Mouse (Mus musculus) adrenal gland, adult 2 months (tissue): ENCODE data around the gene Gpr37l1. TPM values are rescaled to one million over a fixed set of nuclear protein-coding genes. Genes with fewer than 3 reads are reported as not detected.

ENCODE experiments used
- DNase-seq: peaks from one replicate; pipeline ENCODE4 v3.0.0; 2021
- polyA plus RNA-seq: library from polyadenylated mRNA; depleted of rRNA; stranded (reverse); fragments of >200 nt; gene quantifications from 2 replicates; pipeline ENCODE4 v1.2.3, GENCODE M21; 2012
- total RNA-seq, 2 experiments: library from RNA; stranded (reverse); gene quantifications; 2 replicates each; pipeline ENCODE4 v1.2.3; 2021

The Gpr37l1 gene
- total and polyA plus RNA-seq, 3 experiments: 0.61 to 2.3 (median 2.2) TPM

GRCm38 (mm10) chr1:135147702-135148058 is 19.8 kb downstream of the Gpr37l1 start:
- DNase-seq: no peak

- DNase-seq: peak; percentile 93
These were observed 20.4 kb downstream of the Gpr37l1 start for GRCm38 (mm10) chr1:135146946-135147701.

DNA sequence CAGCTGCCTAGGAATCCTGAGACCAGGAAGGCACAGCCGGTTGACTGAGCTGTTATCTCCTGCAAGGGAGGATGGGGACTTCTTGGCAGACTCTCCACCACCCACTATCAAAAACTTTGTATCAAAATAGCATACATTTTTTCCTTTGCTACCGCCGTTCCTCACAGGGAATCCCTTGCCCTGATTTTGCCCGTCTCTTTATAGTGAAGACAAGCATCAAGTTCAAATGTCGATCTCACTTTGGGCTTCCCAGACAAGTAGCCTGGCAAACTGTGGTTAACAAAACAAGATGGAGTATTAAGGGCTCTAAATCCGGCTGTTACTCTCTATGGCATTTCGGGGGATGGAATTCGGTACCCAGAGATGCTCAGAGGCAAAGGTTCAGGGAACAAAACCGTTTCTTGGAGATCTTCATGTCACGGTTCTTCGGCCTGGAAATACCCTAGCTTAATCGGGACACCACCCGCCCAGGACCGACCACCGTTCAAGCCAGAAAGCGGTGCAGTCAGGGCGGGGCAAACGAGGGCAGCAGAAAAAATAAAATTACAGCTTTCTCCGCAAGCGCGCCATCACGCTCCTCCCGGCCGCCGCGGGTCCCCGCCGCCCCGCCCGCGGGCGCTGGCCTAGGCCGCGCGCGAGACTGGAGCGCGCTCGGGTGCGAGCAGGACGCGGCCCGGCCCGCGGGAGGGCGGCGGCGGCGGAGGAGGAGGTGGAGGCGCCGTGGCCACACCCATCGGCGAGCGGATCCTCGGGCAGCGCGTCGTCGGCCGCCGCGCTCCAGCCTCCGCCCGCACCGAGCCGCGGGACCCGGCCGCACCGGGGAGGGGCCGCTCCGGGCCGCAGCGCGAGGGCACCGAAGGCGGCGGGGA is 21.2 kb downstream of the Gpr37l1 start, which contains the start of gene Arl8a:
Gene Arl8a (plus strand): TSS at position 748 of the 869 bp plus-strand sequence.
- peak; percentile 94 for DNase-seq

- no peak for DNase-seq
These were observed 23.5 kb downstream of the Gpr37l1 start for GRCm38 (mm10) chr1:135143940-135144339.

GRCm38 (mm10) chr1:135142452-135142851 is 25.0 kb downstream of the Gpr37l1 start:
- DNase-seq: no peak

GRCm38 (mm10) chr1:135139906-135140305 is 27.6 kb downstream of the Gpr37l1 start:
- no peak for DNase-seq

DNA sequence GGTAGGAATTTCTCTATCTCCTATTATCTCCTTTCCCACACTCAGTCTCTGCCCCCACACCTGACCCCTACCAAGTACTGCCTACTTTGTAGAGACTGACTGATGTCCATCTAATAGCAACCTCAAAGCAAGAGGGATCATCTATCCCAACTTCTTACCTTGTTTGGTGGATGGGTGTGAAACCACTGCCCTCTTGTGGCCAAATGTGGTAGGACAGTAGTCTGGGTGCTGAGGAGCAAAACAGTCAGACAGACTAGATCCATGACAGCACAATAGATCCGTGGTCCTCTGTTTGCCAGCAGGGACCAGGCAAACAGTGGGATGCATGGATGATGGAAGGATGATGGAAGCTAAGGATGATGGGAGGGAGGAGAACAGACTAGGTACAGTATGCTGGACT is 31.0 kb downstream of the Gpr37l1 start:
- peak; percentile 64 for DNase-seq

GRCm38 (mm10) chr1:135135111-135135787 is 32.2 kb downstream of the Gpr37l1 start:
- DNase-seq: no peak

DNA sequence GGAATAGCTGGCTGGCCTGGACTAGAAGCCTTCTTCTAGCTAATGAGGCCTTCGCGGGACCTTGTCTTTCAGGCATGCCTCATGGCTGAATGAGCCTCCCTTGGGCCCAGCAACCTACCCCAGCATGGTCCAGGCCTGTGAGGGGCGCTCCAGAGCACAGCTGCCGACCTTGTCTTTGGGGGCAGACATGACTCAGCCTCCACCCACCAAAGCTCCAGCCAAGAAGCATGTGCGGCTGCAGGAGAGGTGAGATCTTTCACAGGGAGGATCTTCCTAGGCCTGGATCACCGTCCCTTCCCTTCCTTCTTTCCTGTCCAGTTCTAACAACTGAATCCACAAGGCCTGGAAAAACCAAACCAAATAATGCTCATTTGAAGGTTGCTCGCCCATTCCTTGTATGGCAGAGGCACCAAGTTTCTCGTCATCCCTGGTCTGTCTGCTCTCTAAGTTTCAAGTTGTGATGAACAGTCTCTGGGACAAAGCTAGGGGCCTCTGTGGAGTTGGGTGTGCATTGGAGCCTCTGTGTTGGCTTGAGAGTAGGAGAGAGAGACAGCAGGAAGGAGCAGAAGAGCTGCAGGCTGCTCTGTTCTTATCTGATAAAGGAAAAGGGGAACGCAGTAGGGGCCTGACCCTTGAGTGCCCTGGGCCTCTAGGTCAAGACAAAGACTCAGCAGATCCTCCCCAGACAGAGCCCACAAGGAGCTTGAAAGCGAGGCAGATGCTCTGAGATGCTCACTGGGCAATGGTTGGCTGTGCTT is 33.6 kb downstream of the Gpr37l1 start:
- DNase-seq: no peak

GRCm38 (mm10) chr1:135132893-135133369 is 34.5 kb downstream of the Gpr37l1 start:
- DNase-seq: no peak

- DNase-seq: peak; percentile 81
These were observed 35.0 kb downstream of the Gpr37l1 start, which contains the start of gene Ptpn7 for GRCm38 (mm10) chr1:135132473-135132872. Ptpn7 (plus strand) TSS chr1:135132700.

- DNase-seq: no peak
These were observed 35.9 kb downstream of the Gpr37l1 start for GRCm38 (mm10) chr1:135131560-135131959.

DNA sequence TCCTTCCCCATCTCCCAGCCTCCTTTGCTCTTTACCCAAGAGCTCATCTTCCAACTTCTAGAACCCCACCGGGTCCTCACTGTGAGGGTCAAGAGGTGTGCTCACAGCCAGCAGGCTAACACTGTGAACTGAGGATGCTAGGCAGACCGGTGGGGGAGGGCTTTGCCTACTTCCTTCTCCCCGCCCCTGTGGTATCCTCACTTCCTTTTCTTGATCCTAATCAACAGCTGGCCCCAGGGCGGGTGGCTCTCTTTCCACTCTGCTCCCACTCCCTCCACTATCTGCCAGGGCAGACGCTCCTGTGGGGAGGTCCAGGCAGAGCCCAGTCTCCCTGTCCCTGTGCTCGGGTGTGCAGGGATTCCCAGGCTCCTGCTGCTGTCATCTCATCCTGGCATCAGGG is 36.4 kb downstream of the Gpr37l1 start:
- peak; percentile 49 for DNase-seq

DNA sequence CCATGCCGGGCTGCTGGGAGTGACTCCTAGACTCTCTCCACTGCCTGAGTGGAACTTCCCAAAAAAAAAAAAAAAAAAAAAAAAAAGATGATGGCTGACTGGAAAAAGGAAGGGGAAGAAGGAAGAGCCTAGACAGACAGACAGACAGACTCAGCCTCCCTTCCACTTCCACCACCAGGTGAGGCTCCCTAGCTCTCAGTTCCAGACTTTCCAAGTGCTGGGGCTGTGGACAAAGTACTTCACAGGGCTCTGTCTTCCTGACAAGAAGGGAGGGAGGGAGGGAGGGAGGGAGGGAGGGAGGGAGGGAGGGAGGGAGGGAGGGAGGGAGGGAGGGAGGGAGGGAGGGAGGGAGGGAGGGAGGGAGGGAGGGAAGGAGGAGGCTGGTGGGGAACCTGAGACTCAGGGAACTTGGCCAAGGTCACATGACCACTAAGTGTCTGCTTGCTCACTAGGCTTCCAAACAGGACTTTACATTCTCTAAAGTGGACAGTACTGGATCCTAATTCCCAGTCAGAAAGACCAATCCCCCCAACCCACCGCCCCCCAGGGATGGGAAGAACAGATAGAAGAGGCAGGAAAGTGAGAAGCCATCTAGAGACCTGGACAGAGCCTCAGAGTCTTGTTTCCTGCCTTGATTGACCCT is 37.0 kb downstream of the Gpr37l1 start:
- DNase-seq: no peak

GRCm38 (mm10) chr1:135129543-135130183 is 37.8 kb downstream of the Gpr37l1 start:
- no peak for DNase-seq

DNA sequence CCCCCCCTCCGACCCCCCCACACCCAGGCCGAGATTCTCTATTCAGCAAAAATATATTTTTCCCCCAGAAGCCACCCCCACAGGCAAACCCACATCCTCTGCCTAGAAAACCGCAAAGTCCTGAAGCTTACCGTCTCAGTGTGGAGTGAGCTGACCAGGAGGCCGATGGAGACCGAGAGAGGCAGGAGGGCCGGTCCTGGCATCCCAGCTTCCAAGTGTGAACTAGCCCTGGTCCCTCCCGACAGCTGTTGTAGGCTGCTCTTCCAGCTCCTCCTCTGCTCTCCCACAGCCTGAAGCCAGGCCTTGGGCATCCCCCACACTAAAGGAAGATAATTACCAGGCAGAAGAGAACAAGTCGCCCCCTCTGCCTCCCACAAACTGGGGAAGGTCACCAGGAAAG is 38.5 kb downstream of the Gpr37l1 start:
- DNase-seq: no peak

- no peak for DNase-seq
These were observed 39.5 kb downstream of the Gpr37l1 start for GRCm38 (mm10) chr1:135128011-135128441.

- DNase-seq: no peak
These were observed 40.9 kb downstream of the Gpr37l1 start for GRCm38 (mm10) chr1:135126443-135127027.

GRCm38 (mm10) chr1:135125990-135126389 is 41.5 kb downstream of the Gpr37l1 start:
- no peak for DNase-seq
